Mouse (Mus musculus): Measurements from ENCODE around the gene Il1rap.

- TF ChIP-seq CTCF (IDR thresholded peaks at IDR 0.05; ENCODE audit: extremely low read depth, insufficient read length, insufficient replicate concordance, low read depth, low read length), result no peak
- TF ChIP-seq POLR2A (IDR thresholded peaks at IDR 0.05; ENCODE audit: low read depth, low read length), result no peak
Measured at GRCm38 (mm10) chr16:26532287-26532686, 49.2 kb upstream of the Il1rap start.

Data from small intestine, adult 2 months (tissue).